Mouse (Mus musculus) ES-Bruce4 (cell line): ENCODE data around the gene Espnl. TPM values are rescaled to one million over a fixed set of nuclear protein-coding genes. Genes with fewer than 3 reads are reported as not detected.

Experiments
- H3K27ac ChIP-seq: 2 replicates; pipeline ENCODE4 v1.5.1; 2012; ENCODE audit warnings: low read length, inconsistent platforms; ENCODE audit not compliant: insufficient read depth
- H3K27me3 ChIP-seq: 2 replicates; pipeline ENCODE4 v1.6.1; 2012; ENCODE audit warnings: mild to moderate bottlenecking, low read length, inconsistent platforms; ENCODE audit not compliant: control insufficient read depth, poor library complexity, insufficient read depth, severe bottlenecking
- H3K36me3 ChIP-seq: 2 replicates; pipeline ENCODE4 v1.6.1; 2012; ENCODE audit warnings: inconsistent platforms, mild to moderate bottlenecking, low read length, moderate library complexity; ENCODE audit not compliant: control insufficient read depth, poor library complexity, insufficient read depth, severe bottlenecking
- H3K4me1 ChIP-seq: one replicate; pipeline ENCODE4 v1.8.1; 2011; ENCODE audit warnings: low read length; ENCODE audit not compliant: control insufficient read depth, insufficient read depth
- H3K4me3 ChIP-seq: 2 replicates; pipeline ENCODE4 v1.5.1; 2011; ENCODE audit warnings: low read depth, mild to moderate bottlenecking, low read length
- H3K9ac ChIP-seq: 2 replicates; pipeline ENCODE4 v1.6.1; 2012; ENCODE audit warnings: low read depth, mild to moderate bottlenecking, inconsistent platforms; ENCODE audit not compliant: poor library complexity, severe bottlenecking
- H3K9me3 ChIP-seq: replicated peaks from 2 replicates; pipeline ENCODE4 v1.6.1; 2012; ENCODE audit warnings: mild to moderate bottlenecking, low read length, inconsistent platforms; ENCODE audit not compliant: control insufficient read depth, poor library complexity, insufficient read depth, severe bottlenecking
- CTCF ChIP-seq: IDR thresholded peaks from one replicate; pipeline ENCODE4 v1.8.1; 2011; ENCODE audit warnings: low read depth, low read length
- EP300 ChIP-seq: IDR thresholded peaks from 2 replicates; pipeline ENCODE4 v1.6.1; 2011; ENCODE audit warnings: low read depth, low read length; ENCODE audit not compliant: insufficient read depth
- POLR2A ChIP-seq: IDR thresholded peaks from one replicate; pipeline ENCODE4 v1.8.1; 2011; ENCODE audit warnings: low read length; ENCODE audit not compliant: insufficient read depth
- polyA plus RNA-seq: library from polyadenylated mRNA; stranded (reverse); fragments of >200 nt; gene quantifications from 2 replicates; pipeline ENCODE4 v1.2.4, GENCODE M21; 2011; ENCODE audit warnings: low read depth; ENCODE audit not compliant: missing spikeins, insufficient read depth, insufficient read length

Gene Espnl
- 0.10 and 0.17 TPM in 2 replicates for polyA plus RNA-seq

- Histone ChIP-seq H3K9ac (no peak within 1 kb of the TSS), H3K27me3 (no peaks in the 10 kb centered on the region), H3K4me3 (no peak within 1 kb of the TSS), H3K36me3 (no peaks in the 10 kb centered on the region), H3K27ac (no peak within 1 kb of the TSS), H3K9me3 (no peaks in the 10 kb centered on the region), H3K4me1 (no peaks in the 10 kb centered on the region)
- TF ChIP-seq EP300 (no peak), CTCF (no peak), POLR2A (no peak)
Measured at GRCm38 (mm10) chr1:91321760-91322438, at the start of gene Espnl. Espnl (plus strand) TSS chr1:91322075.

DNA sequence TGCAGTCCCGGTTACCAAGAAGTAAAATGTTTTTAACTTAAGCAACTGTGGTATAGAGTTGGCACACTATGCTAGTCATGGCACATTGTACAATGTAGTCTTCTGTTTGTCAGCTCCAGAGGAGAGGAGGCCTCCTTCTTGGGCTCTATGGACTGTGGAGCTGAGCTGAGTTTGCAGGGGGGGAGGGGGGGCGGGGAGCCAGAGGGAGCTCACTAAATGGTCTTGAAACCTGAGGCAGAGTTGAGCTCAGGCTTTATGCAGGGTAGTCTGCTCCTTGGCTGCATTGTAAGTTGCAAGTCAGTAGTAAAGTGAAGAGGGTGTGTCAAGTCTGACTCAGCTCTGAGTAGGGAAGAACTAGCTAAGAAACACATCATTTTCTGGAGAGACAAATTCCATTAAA, 49.6 kb upstream of the Espnl start:
- no peak overlapping the region for H3K27ac ChIP-seq
- TF ChIP-seq POLR2A, result no peak
- TF ChIP-seq EP300, result no peak
- no peak for TF ChIP-seq CTCF

DNA sequence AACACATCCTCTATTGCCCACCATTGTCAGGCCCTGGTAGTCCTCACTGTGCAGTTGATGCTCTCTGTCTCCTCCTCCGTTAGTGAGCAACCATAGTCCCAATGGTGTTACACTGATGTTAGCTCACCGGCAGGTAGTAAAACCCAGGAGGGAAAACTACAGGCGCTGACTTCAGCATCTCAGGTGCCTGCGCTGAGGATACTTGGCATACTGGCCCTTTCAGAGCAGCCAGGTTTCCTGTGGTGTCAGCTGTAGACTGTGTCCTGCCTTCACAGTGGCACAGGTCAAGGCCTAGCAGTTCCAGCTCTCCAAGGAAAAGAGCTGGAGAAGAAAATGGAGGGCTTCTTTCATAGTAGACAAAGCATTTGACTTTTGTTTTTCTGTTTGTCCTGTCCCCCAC, 45.3 kb upstream of the Espnl start:
- Histone ChIP-seq H3K27me3 (no peaks in the 10 kb centered on the region), H3K27ac (no peak overlapping the region), H3K9me3 (no peaks in the 10 kb centered on the region), H3K4me1 (no peaks in the 10 kb centered on the region), H3K9ac (no peak overlapping the region), H3K36me3 (peaks cover 25% of the 10 kb centered on the region), H3K4me3 (no peak overlapping the region)
- TF ChIP-seq CTCF (no peak), POLR2A (no peak), EP300 (no peak)

More for the DNA sequence above, 49.6 kb upstream of the Espnl start:
- peaks cover 10% of the 10 kb centered on the region for H3K36me3 ChIP-seq
- H3K4me3 ChIP-seq, result no peak overlapping the region
- no peaks in the 10 kb centered on the region for H3K4me1 ChIP-seq
- no peaks in the 10 kb centered on the region for H3K9me3 ChIP-seq
- no peaks in the 10 kb centered on the region for H3K27me3 ChIP-seq
- H3K9ac ChIP-seq, result no peak overlapping the region

DNA sequence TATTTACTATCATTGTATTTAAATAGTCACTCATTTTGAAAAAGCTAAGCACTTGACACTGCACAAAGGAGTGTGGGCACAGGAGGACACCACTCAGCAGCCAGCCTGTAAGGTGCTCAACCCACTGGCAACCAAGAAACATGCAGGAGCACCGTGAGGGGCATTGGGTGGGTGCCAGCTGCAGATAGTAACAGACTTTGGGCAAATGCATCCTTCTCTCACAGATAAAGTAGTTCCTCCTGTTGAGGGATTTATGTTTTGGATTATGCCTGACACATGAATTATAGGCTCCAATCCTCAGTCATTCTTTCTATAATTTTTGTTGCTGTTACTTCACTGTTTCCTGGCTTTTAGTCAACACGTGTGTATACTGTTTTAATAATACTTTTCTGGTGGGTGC, 44.4 kb upstream of the Espnl start:
- Histone ChIP-seq H3K4me1 (no peaks in the 10 kb centered on the region), H3K36me3 (peaks cover 25% of the 10 kb centered on the region), H3K9ac (no peak overlapping the region), H3K27ac (no peak overlapping the region), H3K27me3 (no peaks in the 10 kb centered on the region), H3K4me3 (no peak overlapping the region), H3K9me3 (no peaks in the 10 kb centered on the region)
- TF ChIP-seq POLR2A, result no peak
- TF ChIP-seq CTCF, result no peak
- no peak for TF ChIP-seq EP300

- Histone ChIP-seq H3K4me1 (no peaks in the 10 kb centered on the region), H3K27me3 (no peaks in the 10 kb centered on the region), H3K9me3 (no peaks in the 10 kb centered on the region), H3K36me3 (peaks cover 25% of the 10 kb centered on the region), H3K4me3 (no peak overlapping the region), H3K27ac (no peak overlapping the region), H3K9ac (no peak overlapping the region)
- TF ChIP-seq POLR2A (no peak), EP300 (no peak), CTCF (no peak)
Measured at GRCm38 (mm10) chr1:91278410-91279119, 43.3 kb upstream of the Espnl start.

GRCm38 (mm10) chr1:91279126-91279525, 42.7 kb upstream of the Espnl start:
- H3K27ac ChIP-seq, result no peak overlapping the region
- H3K9ac ChIP-seq, result no peak overlapping the region
- H3K4me1 ChIP-seq, result no peaks in the 10 kb centered on the region
- H3K4me3 ChIP-seq, result no peak overlapping the region
- H3K9me3 ChIP-seq, result no peaks in the 10 kb centered on the region
- TF ChIP-seq CTCF, result no peak
- TF ChIP-seq POLR2A, result no peak
- no peak for TF ChIP-seq EP300
- H3K36me3 ChIP-seq, result peaks cover 25% of the 10 kb centered on the region
- no peaks in the 10 kb centered on the region for H3K27me3 ChIP-seq
